Mouse (Mus musculus) limb, embryonic 10.5 days (tissue): Measurements from ENCODE around the gene Pdk4. TPM values are rescaled to one million over a fixed set of nuclear protein-coding genes. Genes with fewer than 3 reads are reported as not detected.

ENCODE experiments used
- DNase-seq: peaks from one replicate; pipeline ENCODE4 v3.0.0-alpha.2; 2017; ENCODE audit warnings: low spot score
- H3K27ac ChIP-seq: fragments of 300-500 bp; sonication (generic); 2 replicates; pipeline ENCODE4 v1.5.1; 2016; ENCODE audit warnings: mild to moderate bottlenecking
- H3K27me3 ChIP-seq: fragments of 300-500 bp; sonication (generic); 2 replicates; pipeline ENCODE4 v1.6.1; 2016; ENCODE audit warnings: low read depth, mild to moderate bottlenecking; ENCODE audit not compliant: poor library complexity, severe bottlenecking
- H3K36me3 ChIP-seq: fragments of 300-500 bp; sonication (generic); 2 replicates; pipeline ENCODE4 v1.6.1; 2016; ENCODE audit warnings: mild to moderate bottlenecking, moderate library complexity
- H3K4me1 ChIP-seq: fragments of 300-500 bp; sonication (generic); 2 replicates; pipeline ENCODE4 v1.6.1; 2016
- H3K4me3 ChIP-seq: fragments of 300-500 bp; sonication (generic); 2 replicates; pipeline ENCODE4 v1.5.1; 2016; ENCODE audit warnings: mild to moderate bottlenecking, moderate library complexity
- H3K9me3 ChIP-seq: fragments of 300-500 bp; sonication (generic); replicated peaks from 2 replicates; pipeline ENCODE4 v1.6.1; 2016; ENCODE audit warnings: mild to moderate bottlenecking
- WGBS: fragments of 180-500 bp; shearing (Covaris S2); methylation state at CpG from one replicate; pipeline ENCODE4 v1.1.7; 2016; 5-methylcytosine and 5-hydroxymethylcytosine counted together
- polyA plus RNA-seq: library from polyadenylated mRNA; unstranded; fragments of >200 nt; fragmentation: Nextera tagmentation; extraction: Ambion mirVana; gene quantifications from 2 replicates; pipeline ENCODE4 v1.2.1, GENCODE M21; 2016

The Pdk4 gene
- polyA plus RNA-seq, 1 experiment from 2014 or later = 1.0 TPM

- H3K9me3 ChIP-seq = no peaks in the 10 kb centered on the region
- H3K4me3 ChIP-seq = no peak overlapping the region
- no peak overlapping the region for H3K27ac ChIP-seq
- no peaks in the 10 kb centered on the region for H3K27me3 ChIP-seq
- H3K4me1 ChIP-seq = peaks cover 5% of the 10 kb centered on the region; the same call in 1 of the 2 replicates
- whole genome bisulfite sequencing = 77% methylated on average over 3 of the region's 3 CpGs
- no peaks in the 10 kb centered on the region for H3K36me3 ChIP-seq
- no peak for DNase-seq
Observed at GRCm38 (mm10) chr6:5482270-5482783, 13.8 kb downstream of the Pdk4 start.

GRCm38 (mm10) chr6:5481066-5481465, 15.0 kb downstream of the Pdk4 start:
- Histone ChIP-seq H3K36me3 (no peaks in the 10 kb centered on the region), H3K4me1 (no peaks in the 10 kb centered on the region), H3K4me3 (no peak overlapping the region), H3K9me3 (no peaks in the 10 kb centered on the region), H3K27me3 (no peaks in the 10 kb centered on the region), H3K27ac (no peak overlapping the region)
- WGBS = 91% methylated on average over 2 of the region's 2 CpGs
- no peak for DNase-seq

GRCm38 (mm10) chr6:5474021-5474420, 22.1 kb downstream of the Pdk4 start:
- H3K27me3 ChIP-seq = no peaks in the 10 kb centered on the region
- WGBS = 29% methylated on average over 1 of the region's 1 CpGs
- no peak overlapping the region for H3K27ac ChIP-seq
- H3K4me1 ChIP-seq = no peaks in the 10 kb centered on the region
- H3K4me3 ChIP-seq = no peak overlapping the region
- DNase-seq = no peak
- H3K36me3 ChIP-seq = no peaks in the 10 kb centered on the region
- H3K9me3 ChIP-seq = no peaks in the 10 kb centered on the region

DNA sequence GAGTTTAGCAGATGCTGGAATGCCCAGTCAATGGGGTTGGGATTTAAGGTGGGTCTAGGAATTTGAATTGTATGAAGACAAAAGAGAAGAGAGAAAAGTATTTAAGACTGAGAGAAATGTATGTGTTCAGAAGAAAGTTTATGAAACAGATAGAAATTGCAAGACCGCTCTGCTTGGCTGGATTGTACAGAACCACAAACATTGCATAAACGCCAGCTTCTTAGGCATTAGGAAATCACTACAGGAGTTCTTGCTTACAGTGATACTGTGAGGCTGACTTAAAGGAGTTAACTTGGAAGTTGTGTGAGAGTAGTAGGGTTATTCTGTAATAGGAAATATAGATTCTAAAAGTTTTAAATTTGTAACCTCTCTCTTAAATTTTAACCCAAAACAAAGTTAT, 23.4 kb downstream of the Pdk4 start:
- Histone ChIP-seq H3K9me3 (no peaks in the 10 kb centered on the region), H3K27ac (no peak overlapping the region), H3K4me3 (no peak overlapping the region), H3K27me3 (no peaks in the 10 kb centered on the region), H3K36me3 (no peaks in the 10 kb centered on the region), H3K4me1 (no peaks in the 10 kb centered on the region)
- 94% methylated on average over 2 of the region's 2 CpGs for WGBS
- no peak for DNase-seq

DNA sequence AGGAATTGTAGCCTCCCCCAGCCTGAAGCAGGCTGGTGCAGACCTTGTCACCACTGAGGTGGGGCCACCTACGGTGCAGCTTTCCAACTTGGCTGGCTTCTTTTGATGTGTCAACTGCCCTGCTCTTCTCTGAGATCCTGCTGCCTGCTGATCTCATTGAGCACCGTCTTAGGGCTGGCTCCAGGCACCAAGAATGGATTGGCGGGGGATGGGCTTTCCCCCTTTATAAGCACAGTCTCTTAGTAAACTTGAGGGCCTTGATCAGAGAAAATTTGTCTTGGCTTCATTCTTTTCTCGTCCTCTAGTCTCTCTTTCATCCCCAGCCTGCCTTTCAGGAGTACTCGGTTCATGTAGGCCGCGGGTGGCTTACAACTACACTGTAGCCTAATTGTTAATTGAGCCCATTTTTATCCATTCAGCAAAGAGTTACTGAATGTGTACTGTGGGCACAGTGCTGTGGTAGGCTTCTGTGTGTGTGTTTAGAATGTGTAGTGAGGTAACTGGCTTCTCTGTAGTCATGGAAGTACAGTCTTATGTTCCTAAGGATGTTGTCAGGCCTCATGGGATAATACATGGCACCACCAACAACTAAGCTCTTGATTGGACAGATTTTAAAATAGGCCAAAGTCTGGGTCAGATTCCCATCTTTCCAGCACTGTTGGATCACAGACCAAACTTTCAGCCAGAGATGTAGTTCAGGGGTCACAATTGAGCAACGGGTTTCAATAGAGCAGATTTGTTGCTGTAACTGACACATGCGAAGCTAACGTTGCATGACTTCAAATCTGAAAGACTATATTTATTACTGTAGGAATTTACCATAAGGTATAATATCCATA, 25.4 kb downstream of the Pdk4 start:
- H3K4me3 ChIP-seq = no peak overlapping the region
- no peak for DNase-seq
- no peaks in the 10 kb centered on the region for H3K4me1 ChIP-seq
- H3K9me3 ChIP-seq = no peaks in the 10 kb centered on the region
- no peaks in the 10 kb centered on the region for H3K36me3 ChIP-seq
- WGBS = 85% methylated on average over 10 of the region's 10 CpGs
- no peaks in the 10 kb centered on the region for H3K27me3 ChIP-seq
- no peak overlapping the region for H3K27ac ChIP-seq

- WGBS = 87% methylated on average over 3 of the region's 3 CpGs
- H3K27ac ChIP-seq = no peak overlapping the region
- no peak for DNase-seq
- H3K27me3 ChIP-seq = no peaks in the 10 kb centered on the region
- H3K4me3 ChIP-seq = no peak overlapping the region
- no peaks in the 10 kb centered on the region for H3K36me3 ChIP-seq
- peaks cover 3% of the 10 kb centered on the region; the same call in 1 of the 2 replicates for H3K4me1 ChIP-seq
- H3K9me3 ChIP-seq = no peaks in the 10 kb centered on the region
Observed at GRCm38 (mm10) chr6:5455836-5456235, 40.3 kb downstream of the Pdk4 start.

DNA sequence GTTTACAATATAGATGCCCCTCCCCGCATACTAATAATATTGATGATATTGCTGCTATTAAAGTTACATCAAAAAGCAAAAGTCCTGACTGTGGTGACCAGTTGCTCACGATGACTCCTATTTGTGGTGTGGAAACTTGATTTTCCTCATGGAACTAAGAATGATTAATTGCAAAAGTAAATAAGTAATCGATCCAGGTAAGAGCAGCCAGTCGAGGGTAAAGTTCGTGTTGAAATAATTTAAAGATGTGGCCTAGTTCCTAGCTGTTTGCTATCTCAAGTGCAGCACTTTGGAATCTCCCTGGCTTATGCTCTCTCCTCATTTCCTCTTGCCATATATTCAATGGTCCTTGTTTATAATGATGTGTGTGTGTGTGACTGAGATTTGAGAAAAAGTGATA, 46.2 kb downstream of the Pdk4 start:
- Histone ChIP-seq H3K9me3 (no peaks in the 10 kb centered on the region), H3K4me1 (peaks cover 6% of the 10 kb centered on the region; the same call in 1 of the 2 replicates), H3K4me3 (no peak overlapping the region), H3K27me3 (no peaks in the 10 kb centered on the region), H3K27ac (no peak overlapping the region), H3K36me3 (no peaks in the 10 kb centered on the region)
- WGBS = 94% methylated on average over 5 of the region's 5 CpGs
- no peak for DNase-seq

DNA sequence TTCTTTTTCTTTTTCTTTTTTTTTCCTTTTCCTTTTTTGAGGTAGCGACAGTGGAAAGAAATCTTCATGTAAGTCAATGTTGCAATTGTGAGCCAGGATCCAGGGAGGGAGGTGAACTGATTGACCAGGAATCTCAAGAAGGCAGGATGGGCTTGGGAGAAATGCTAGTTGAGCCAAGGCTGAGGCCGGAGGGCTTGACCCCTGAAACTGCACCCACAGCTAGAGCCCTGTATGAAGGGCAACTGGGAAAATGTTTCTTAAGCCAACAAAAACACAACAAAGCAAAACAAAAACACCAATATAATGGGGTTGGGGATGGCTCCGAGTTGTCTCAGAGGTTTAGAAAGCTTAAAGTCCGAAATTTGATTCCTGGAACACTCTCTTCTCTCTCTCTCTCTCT, 47.7 kb downstream of the Pdk4 start:
- DNase-seq = no peak
- peaks cover 8% of the 10 kb centered on the region for H3K4me1 ChIP-seq
- H3K27ac ChIP-seq = no peak overlapping the region
- no peaks in the 10 kb centered on the region for H3K27me3 ChIP-seq
- H3K9me3 ChIP-seq = no peaks in the 10 kb centered on the region
- no peak overlapping the region for H3K4me3 ChIP-seq
- no peaks in the 10 kb centered on the region for H3K36me3 ChIP-seq
- WGBS = 70% methylated on average over 4 of the region's 4 CpGs

GRCm38 (mm10) chr6:5447546-5447945, 48.6 kb downstream of the Pdk4 start:
- 67% methylated on average over 6 of the region's 6 CpGs for WGBS
- no peaks in the 10 kb centered on the region for H3K27me3 ChIP-seq
- no peak overlapping the region for H3K27ac ChIP-seq
- DNase-seq = no peak
- no peaks in the 10 kb centered on the region for H3K9me3 ChIP-seq
- H3K4me1 ChIP-seq = peaks cover 16% of the 10 kb centered on the region
- H3K36me3 ChIP-seq = no peaks in the 10 kb centered on the region
- H3K4me3 ChIP-seq = no peak overlapping the region

GRCm38 (mm10) chr6:5447013-5447412, 49.1 kb downstream of the Pdk4 start:
- WGBS = 89% methylated on average over 4 of the region's 4 CpGs

DNA sequence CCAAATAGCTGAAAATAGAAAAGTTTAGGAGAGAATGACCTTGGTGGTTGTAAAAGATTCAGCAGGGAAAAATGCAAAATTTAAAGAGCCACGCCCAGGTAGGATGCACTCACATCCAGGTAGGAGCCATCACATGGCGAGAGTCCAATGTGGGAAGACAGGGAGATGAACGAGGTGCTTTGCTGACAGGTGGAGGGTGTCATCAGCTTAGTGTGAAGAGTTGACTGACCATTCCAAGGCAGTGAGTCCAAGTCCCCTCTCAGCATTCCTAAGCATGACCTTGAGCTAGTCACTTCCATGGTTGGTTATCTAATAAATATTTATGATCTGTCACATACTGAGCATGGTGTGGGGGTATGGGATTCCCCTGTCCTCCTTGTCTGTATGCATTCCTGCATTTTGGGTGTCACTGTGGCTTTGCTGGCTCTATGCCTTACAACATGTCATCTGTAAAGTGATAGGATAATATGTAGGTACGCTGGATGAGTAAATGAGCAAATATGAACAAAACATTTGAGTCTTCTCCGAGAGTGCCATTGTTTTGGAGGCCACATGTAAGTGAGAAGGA, 51.7 kb downstream of the Pdk4 start:
- no peaks in the 10 kb centered on the region for H3K9me3 ChIP-seq
- H3K27me3 ChIP-seq = no peaks in the 10 kb centered on the region
- peaks cover 14% of the 10 kb centered on the region for H3K4me1 ChIP-seq
- no peak overlapping the region for H3K27ac ChIP-seq
- no peak for DNase-seq
- 89% methylated on average over 5 of the region's 5 CpGs for WGBS
- no peaks in the 10 kb centered on the region for H3K36me3 ChIP-seq
- no peak overlapping the region for H3K4me3 ChIP-seq

More at GRCm38 (mm10) chr6:5447013-5447412, 49.1 kb downstream of the Pdk4 start:
- H3K4me1 ChIP-seq = peaks cover 20% of the 10 kb centered on the region
- no peak for DNase-seq
- no peak overlapping the region for H3K4me3 ChIP-seq
- H3K36me3 ChIP-seq = no peaks in the 10 kb centered on the region
- H3K9me3 ChIP-seq = no peaks in the 10 kb centered on the region
- H3K27ac ChIP-seq = no peak overlapping the region
- no peaks in the 10 kb centered on the region for H3K27me3 ChIP-seq

DNA sequence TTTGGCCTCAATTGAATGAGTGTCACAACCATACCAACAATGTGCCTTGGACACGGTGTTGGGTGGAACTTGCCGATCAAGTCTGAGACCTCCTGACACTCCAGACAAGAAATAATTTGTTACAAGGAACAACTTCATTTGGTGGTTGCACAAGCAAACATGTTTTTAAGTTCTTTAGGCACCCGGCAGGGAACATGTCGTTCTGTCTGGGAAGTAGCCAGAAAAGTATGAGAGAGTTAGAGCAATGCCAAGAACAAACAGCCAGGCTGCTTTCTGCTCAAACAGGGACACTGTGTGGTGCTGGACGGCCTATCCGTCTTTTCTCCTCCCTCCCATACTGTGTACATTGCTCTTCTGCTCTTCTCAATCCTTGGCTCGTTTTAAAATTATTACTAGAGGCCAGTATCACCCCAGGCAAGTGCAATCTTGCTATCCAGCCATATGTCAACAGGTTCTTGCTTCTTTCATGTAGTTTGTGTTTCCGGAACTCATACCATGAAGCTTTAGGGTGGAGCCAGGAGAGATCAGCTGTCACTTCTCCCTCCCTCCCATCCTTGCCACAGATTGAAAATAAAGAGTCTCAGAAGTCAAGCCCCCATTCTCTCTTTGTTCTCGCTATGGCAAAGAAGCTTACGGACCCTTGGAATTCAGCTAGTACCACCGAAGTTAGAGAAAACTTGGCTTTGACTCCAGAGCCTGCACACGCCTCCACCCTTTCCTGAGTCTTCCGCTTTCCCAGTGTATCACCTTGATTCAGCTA, 52.8 kb downstream of the Pdk4 start:
- no peaks in the 10 kb centered on the region for H3K27me3 ChIP-seq
- H3K27ac ChIP-seq = no peak overlapping the region
- 28% methylated on average over 13 of the region's 13 CpGs for WGBS
- DNase-seq = no peak
- no peaks in the 10 kb centered on the region for H3K36me3 ChIP-seq
- H3K4me3 ChIP-seq = no peak overlapping the region
- H3K9me3 ChIP-seq = no peaks in the 10 kb centered on the region
- H3K4me1 ChIP-seq = peaks cover 14% of the 10 kb centered on the region
